ENCODE assay signal across 8 mouse cellular contexts in genomic region chr16:21333223-21333951, GRCm38 (mm10).
A peak's percentile ranks its signal among the peaks of the same experiment; 100 is the strongest.
DNase-seq lines count a peak whose midpoint lies in the region; ATAC-seq and TF ChIP-seq lines count a peak whose summit lies in the region.

No protein-coding gene starts in this region.

- H3K27ac ChIP-seq in hindbrain, embryonic 12.5 days = peak overlapping the region; percentile 94
- H3K27ac ChIP-seq in lung, postnatal 0 days (ENCODE audit: low read length) = peak overlapping the region; percentile 91

- peak overlapping the region; percentile 66 for H3K4me3 ChIP-seq in hindbrain, embryonic 12.5 days
- peak overlapping the region; percentile 54 for H3K4me3 ChIP-seq in lung, postnatal 0 days (ENCODE audit: low read depth, low read length)

- no peak; the same call in 1 of the 2 replicates for TF ChIP-seq EP300 in lung, postnatal 0 days (IDR thresholded peaks at IDR 0.05)

- H3K27me3 ChIP-seq in hindbrain, embryonic 12.5 days = 0 out of 2 replicates have a peak, but pooled peaks cover 2% of the 10 kb centered on the region
- H3K27me3 ChIP-seq in lung, postnatal 0 days (replicated peaks; ENCODE audit: insufficient read depth, low read length) = no peaks in the 10 kb centered on the region

- WGBS in hindbrain, embryonic 12.5 days = 1% methylated on average over 44 of the region's 44 CpGs
- 2% methylated on average over 44 of the region's 44 CpGs for WGBS in lung, postnatal 0 days

- TF ChIP-seq CTCF in lung, postnatal 0 days (IDR thresholded peaks at IDR 0.05) = peak; percentile 21; the same call in 1 of the 2 replicates

- peak; percentile 95 for DNase-seq in NIH3T3 (ENCODE audit: low read depth)
- DNase-seq in cerebellum, postnatal 10 days = peak; percentile 95 to 97
- peak; percentile 84 to 91 for DNase-seq in frontal cortex, postnatal 10 days (ENCODE audit: low spot score in 2 of 2)
- DNase-seq in layer of hippocampus, postnatal 10 days (ENCODE audit: low spot score in 2 of 2) = peak; percentile 89 to 93
- DNase-seq in lung, postnatal 0 days (ENCODE audit: low spot score) = peak; percentile 91
- DNase-seq in ovary, postnatal 10 days (ENCODE audit: low spot score) = peak; percentile 84
- peak; percentile 94 for DNase-seq in thymus, postnatal 0 days (ENCODE audit: low spot score)

- H3K4me2 ChIP-seq in hindbrain, embryonic 12.5 days (replicated peaks) = peak overlapping the region; percentile 74
- peak overlapping the region; percentile 70 for H3K4me2 ChIP-seq in lung, postnatal 0 days (replicated peaks; ENCODE audit: low read depth, low read length)

- no peaks in the 10 kb centered on the region for H3K36me3 ChIP-seq in hindbrain, embryonic 12.5 days
- no peaks in the 10 kb centered on the region for H3K36me3 ChIP-seq in lung, postnatal 0 days (ENCODE audit: insufficient read depth, low read length)

- H3K9ac ChIP-seq in hindbrain, embryonic 12.5 days = peak overlapping the region; percentile 78
- peak overlapping the region; percentile 46 for H3K9ac ChIP-seq in lung, postnatal 0 days (replicated peaks; ENCODE audit: low read depth)

- no peaks in the 10 kb centered on the region for H3K9me3 ChIP-seq in hindbrain, embryonic 12.5 days (replicated peaks)
- H3K9me3 ChIP-seq in lung, postnatal 0 days (ENCODE audit: low read length) = no peaks in the 10 kb centered on the region

- H3K4me1 ChIP-seq in hindbrain, embryonic 12.5 days = peaks cover 17% of the 10 kb centered on the region
- H3K4me1 ChIP-seq in lung, postnatal 0 days (ENCODE audit: insufficient read depth, low read depth, low read length) = peaks cover 8% of the 10 kb centered on the region; the same call in 1 of the 2 replicates

- ATAC-seq in hindbrain, embryonic 12.5 days (ENCODE audit: low FRiP score) = peak; percentile 95
- peak; percentile 93 for ATAC-seq in lung, postnatal 0 days

Comparison
In these comparisons a context has a peak if more than half of its experiments do, and no peak if none do; other contexts are left out.
1. Peak in every context shown above with its lines: DNase-seq, ATAC-seq, H3K4me3 ChIP-seq and H3K27ac ChIP-seq.